Mouse (Mus musculus) neural tube, embryonic 14.5 days (tissue): Measurements from ENCODE around the gene Ephx1. TPM values are rescaled to one million over a fixed set of nuclear protein-coding genes. Genes with fewer than 3 reads are reported as not detected.
A peak's percentile ranks its signal among the peaks of the same experiment; 100 is the strongest.
"Not testable (repeated sequence)": the region's sequence is repeated elsewhere in the genome, so short reads cannot be mapped to it uniquely, and the experiment has no call there.

Experiments used
- ATAC-seq: fragments of 200-750 bp; cut with Nextera tagmentation; 2 replicates; pipeline ENCODE4 v1.8.0; 2017; ENCODE audit warnings: low read depth, mild to moderate bottlenecking, moderate TSS enrichment, moderate library complexity
- H3K27ac ChIP-seq: fragments of 300-500 bp; sonication (generic); 2 replicates; pipeline ENCODE4 v1.5.1; 2014; ENCODE audit warnings: low read depth, mild to moderate bottlenecking, control low read depth, low read length, moderate library complexity, mixed read lengths
- H3K27me3 ChIP-seq: fragments of 300-500 bp; sonication (generic); 2 replicates; pipeline ENCODE4 v1.6.1; 2014; ENCODE audit warnings: low read length; ENCODE audit not compliant: control insufficient read depth, insufficient read depth
- H3K36me3 ChIP-seq: fragments of 300-500 bp; sonication (generic); 2 replicates; pipeline ENCODE4 v1.6.1; 2014; ENCODE audit warnings: low read length, mixed read lengths; ENCODE audit not compliant: control insufficient read depth, insufficient read depth
- H3K4me1 ChIP-seq: fragments of 300-500 bp; sonication (generic); 2 replicates; pipeline ENCODE4 v1.6.1; 2014; ENCODE audit warnings: low read length; ENCODE audit not compliant: control insufficient read depth, insufficient read depth
- H3K4me2 ChIP-seq: fragments of 300-500 bp; sonication (generic); 2 replicates; pipeline ENCODE4 v1.6.1; 2014; ENCODE audit warnings: mild to moderate bottlenecking, low read depth, low read length, control low read depth
- H3K4me3 ChIP-seq: fragments of 300-500 bp; sonication (generic); 2 replicates; pipeline ENCODE4 v1.5.1; 2014; ENCODE audit warnings: low read depth, low read length, control low read depth, mixed read lengths
- H3K9ac ChIP-seq: fragments of 300-500 bp; sonication (generic); replicated peaks from 2 replicates; pipeline ENCODE4 v1.6.1; 2014; ENCODE audit warnings: low read depth, mild to moderate bottlenecking, control low read depth, low read length, mixed read lengths
- H3K9me3 ChIP-seq: fragments of 300-500 bp; sonication (generic); 2 replicates; pipeline ENCODE4 v1.6.1; 2016; ENCODE audit warnings: low read length; ENCODE audit not compliant: control insufficient read depth
- WGBS: fragments of 180-500 bp; shearing (Covaris S2); extraction: QIAGEN DNeasy Blood & Tissue Kit; methylation state at CpG from one replicate; pipeline ENCODE4 v1.1.7; 2014; 5-methylcytosine and 5-hydroxymethylcytosine counted together
- polyA plus RNA-seq: library from polyadenylated mRNA; unstranded; fragments of >200 nt; fragmentation: Nextera tagmentation; extraction: Ambion mirVana; gene quantifications from 2 replicates; pipeline ENCODE4 v1.2.1, GENCODE M21; 2014

Gene Ephx1
- polyA plus RNA-seq, 1 experiment from 2014 or later, result 5.3 TPM

DNA sequence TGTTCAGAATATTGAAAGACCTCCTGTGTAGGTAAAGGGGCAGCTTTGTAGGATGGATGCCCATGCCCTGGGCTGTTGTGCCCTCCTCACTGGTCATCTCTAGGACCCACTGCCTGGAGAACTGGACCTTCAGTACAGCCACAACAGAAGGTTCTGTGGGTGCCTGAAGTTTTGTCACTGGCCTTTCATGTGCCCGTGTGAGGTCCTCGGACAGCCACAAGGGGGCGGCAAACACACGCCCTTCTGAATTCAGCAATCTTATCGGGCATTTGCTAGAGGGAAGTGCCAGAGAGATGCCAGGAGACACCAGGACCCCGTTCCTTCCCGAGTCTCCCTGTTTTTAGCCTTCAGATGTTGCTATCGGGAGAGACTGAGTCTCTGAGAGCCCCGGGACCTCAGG, 32.9 kb downstream of the Ephx1 start:
- Histone ChIP-seq H3K36me3 (no peaks in the 10 kb centered on the region), H3K9ac (no peak overlapping the region), H3K4me2 (no peak overlapping the region), H3K27ac (no peak overlapping the region), H3K4me3 (no peak overlapping the region), H3K27me3 (no peaks in the 10 kb centered on the region), H3K4me1 (no peaks in the 10 kb centered on the region), H3K9me3 (no peaks in the 10 kb centered on the region)
- no peak for ATAC-seq
- 4% methylated on average over 9 of the region's 9 CpGs for WGBS

DNA sequence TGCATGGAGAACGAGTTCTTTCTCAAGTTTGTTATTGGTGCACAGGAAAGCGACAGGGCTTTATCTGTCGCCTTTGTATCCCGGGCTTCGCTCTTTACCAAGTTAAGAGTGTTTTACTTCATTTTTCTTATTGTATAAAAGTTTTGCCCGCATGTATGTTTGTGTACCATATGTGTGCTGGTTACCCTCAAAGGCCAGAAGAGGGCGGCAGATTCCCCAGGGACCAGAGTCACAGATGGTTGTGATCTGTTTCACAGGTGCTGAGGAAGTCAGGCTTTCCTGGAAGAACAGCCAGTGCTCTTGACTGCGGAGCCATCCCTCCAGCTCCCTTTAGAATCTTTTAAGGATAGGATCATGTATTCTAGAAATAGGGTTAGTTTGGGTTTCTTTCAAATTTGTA, 34.0 kb downstream of the Ephx1 start:
- H3K36me3 ChIP-seq, result no peaks in the 10 kb centered on the region
- H3K4me1 ChIP-seq, result no peaks in the 10 kb centered on the region
- H3K9ac ChIP-seq, result no peak overlapping the region
- WGBS, result 90% methylated on average over 8 of the region's 8 CpGs
- H3K4me2 ChIP-seq, result no peak overlapping the region
- no peak overlapping the region for H3K27ac ChIP-seq
- H3K4me3 ChIP-seq, result no peak overlapping the region
- ATAC-seq, result no peak
- no peaks in the 10 kb centered on the region for H3K27me3 ChIP-seq
- no peaks in the 10 kb centered on the region for H3K9me3 ChIP-seq

DNA sequence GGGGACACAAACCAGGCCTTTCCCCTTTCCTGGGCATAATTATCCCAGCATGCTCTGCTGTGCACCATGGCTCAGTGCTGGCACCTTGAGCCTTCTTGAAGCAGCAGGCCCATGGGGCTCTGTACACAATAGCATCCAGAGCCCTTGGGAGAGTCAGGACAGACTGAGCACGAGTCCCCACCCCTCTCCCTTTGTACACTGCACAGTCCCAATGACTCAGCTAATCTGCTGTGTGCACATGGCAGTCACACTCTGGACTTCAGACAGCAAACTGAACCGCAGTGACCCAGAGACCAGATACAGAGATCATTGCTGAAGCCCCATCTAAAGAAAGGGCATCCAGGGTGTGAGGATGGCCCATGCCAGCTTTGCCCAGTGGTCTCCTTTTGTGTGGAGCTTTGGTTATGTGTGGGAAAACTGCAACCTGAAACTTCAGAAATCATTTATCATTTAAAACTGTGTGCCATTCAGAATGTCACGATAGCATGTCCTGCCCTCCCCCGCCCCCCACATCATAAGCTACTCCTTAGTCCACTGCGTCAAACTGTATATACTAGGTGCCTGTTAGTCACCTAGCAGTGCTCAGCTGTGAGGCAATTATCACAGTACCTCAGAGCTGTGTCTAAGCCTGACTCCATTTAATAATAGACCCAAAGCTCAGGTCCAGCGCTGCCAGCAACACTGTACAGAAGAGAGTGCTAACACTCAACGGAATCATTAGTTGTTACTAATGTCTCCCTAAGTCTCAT, 39.2 kb downstream of the Ephx1 start:
- not testable (repeated sequence) for H3K9ac ChIP-seq, H3K9me3 ChIP-seq, ATAC-seq, H3K4me3 ChIP-seq, H3K4me2 ChIP-seq, H3K4me1 ChIP-seq, H3K36me3 ChIP-seq, H3K27me3 ChIP-seq, H3K27ac ChIP-seq
- WGBS, result 82% methylated on average over 7 of the region's 7 CpGs

DNA sequence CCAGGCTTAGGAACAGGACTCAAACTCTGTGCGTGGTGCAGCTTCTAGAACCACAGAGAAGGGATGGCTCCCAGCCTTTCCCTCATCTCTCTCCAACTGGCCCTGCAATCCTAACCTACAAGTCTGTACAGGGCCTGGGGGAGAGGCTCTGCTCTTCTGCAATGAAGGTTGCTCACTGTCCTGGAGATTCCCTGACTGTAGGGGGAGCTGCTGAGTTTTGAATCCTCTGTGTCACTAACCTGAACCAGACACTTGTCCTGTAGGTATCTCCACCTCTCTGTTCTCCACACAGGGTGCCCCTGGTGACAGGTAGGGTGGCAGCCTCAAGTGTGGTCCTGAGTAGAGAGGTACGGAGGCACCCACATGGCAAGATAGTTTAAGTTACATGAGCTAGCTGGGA, 40.2 kb downstream of the Ephx1 start:
- no peak for ATAC-seq
- no peaks in the 10 kb centered on the region for H3K36me3 ChIP-seq
- H3K9me3 ChIP-seq, result no peaks in the 10 kb centered on the region
- H3K4me2 ChIP-seq, result no peak overlapping the region
- H3K27ac ChIP-seq, result no peak overlapping the region
- H3K9ac ChIP-seq, result no peak overlapping the region
- 72% methylated on average over 2 of the region's 2 CpGs for WGBS
- H3K27me3 ChIP-seq, result no peaks in the 10 kb centered on the region
- H3K4me1 ChIP-seq, result no peaks in the 10 kb centered on the region
- H3K4me3 ChIP-seq, result no peak overlapping the region

DNA sequence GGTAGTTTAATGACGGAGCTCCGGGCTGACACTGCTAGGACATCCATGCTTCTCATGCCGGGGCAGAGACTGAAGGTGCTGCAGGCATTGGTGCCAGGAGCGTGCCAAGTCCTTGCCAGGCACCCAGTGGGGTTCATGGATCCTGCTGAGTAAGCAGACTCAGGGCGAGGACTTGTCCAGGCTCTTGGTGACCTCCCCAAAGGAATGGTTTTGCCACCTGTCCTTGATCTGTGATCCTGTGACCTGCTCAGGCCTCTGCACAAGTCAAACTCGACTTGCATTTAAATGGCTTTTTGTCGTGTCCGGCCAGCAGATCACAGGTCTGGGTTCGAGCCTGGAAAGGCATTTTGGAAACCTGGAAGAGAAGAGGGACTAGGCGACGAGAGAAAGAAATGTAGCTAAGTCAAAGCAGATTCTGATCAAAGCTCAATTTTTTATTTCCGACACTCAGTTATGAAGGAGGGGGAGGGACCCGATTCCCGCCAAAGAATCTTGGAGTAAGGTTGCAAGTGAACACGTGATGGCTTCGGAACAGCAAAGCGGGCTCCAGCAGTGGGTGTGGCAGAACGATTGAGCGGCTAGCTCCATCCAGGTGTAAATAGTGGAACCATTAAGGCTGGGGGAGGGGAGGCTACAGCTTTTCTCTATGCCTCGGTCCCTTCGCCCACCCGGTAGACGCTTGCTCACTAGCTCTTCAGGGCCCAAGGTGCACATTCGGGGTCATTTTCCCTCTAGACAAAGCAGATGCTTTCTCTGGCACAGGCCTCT, 41.0 kb downstream of the Ephx1 start:
- Histone ChIP-seq H3K27me3 (no peaks in the 10 kb centered on the region), H3K9ac (no peak overlapping the region), H3K9me3 (no peaks in the 10 kb centered on the region), H3K4me1 (no peaks in the 10 kb centered on the region), H3K4me2 (no peak overlapping the region), H3K4me3 (no peak overlapping the region), H3K27ac (no peak overlapping the region), H3K36me3 (no peaks in the 10 kb centered on the region)
- 82% methylated on average over 24 of the region's 24 CpGs for WGBS
- ATAC-seq, result no peak

DNA sequence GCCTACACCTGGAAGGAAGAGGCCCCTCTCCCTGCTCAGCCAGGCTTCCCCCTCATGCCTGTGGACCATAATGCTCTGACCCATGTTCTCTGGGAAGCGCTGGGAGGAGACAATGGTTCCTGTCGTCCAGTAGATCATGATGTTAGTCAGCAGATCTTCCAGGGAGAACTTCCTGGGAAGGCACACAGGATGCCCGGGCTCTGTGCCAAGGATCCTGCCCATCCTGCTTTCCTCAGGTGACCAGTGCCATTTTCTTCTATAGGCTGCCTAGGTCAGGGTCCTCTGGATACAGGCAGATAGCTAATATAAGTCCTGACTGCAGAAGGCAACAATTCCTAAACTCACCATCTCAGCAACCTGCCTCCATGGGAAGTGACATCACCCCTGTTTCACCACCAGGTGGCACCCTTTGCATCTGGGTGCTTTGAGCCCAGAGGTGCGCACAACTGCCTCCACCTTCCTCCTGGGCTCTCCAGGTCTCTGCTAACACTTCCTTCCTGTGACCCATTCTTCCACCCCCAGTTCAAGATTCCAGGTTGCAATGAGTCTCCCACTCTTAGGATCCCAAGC, 44.5 kb downstream of the Ephx1 start:
- no peaks in the 10 kb centered on the region for H3K9me3 ChIP-seq
- ATAC-seq, result no peak
- WGBS, result 64% methylated on average over 4 of the region's 4 CpGs

DNA sequence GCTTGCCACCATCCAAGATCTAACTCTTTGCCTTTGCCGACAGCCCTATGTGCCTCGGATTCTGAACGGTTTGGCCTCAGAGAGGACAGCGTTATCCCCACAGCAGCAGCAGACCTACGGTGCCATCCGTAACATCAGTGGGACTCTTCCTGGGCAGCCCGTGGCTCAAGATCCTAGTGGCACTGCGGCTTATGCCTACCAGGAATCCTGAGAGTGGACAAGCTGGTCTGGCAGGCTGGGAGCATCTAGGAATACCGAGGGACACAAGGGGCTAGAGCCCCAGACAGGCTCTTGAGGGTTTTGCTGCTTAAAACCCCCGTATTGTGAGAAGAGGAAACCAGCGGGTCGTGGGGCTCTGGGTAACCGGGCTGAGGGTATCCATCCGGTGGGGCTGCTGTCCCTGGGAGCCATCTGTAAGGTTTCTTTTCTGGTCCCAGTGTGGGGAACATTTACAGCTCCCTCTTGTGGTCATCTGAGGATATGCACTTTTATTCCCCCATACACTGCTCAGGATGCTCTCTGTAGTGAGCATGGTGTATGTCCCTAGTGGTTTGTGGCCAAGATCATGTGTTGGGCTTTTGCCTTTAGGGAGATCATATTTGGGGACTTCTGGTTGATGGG, 46.5 kb downstream of the Ephx1 start:
- H3K9ac ChIP-seq, result no peak overlapping the region
- H3K4me3 ChIP-seq, result no peak overlapping the region
- H3K9me3 ChIP-seq, result no peaks in the 10 kb centered on the region
- H3K4me2 ChIP-seq, result no peak overlapping the region
- WGBS, result 63% methylated on average over 14 of the region's 14 CpGs
- no peaks in the 10 kb centered on the region for H3K27me3 ChIP-seq
- peak; percentile 72; the same call in 1 of the 2 replicates for ATAC-seq
- H3K27ac ChIP-seq, result no peak overlapping the region
- no peaks in the 10 kb centered on the region for H3K4me1 ChIP-seq
- H3K36me3 ChIP-seq, result no peaks in the 10 kb centered on the region

More for the DNA sequence above, 44.5 kb downstream of the Ephx1 start:
- no peak overlapping the region for H3K9ac ChIP-seq
- no peak overlapping the region for H3K4me2 ChIP-seq
- no peak overlapping the region for H3K4me3 ChIP-seq
- H3K4me1 ChIP-seq, result no peaks in the 10 kb centered on the region
- H3K27ac ChIP-seq, result no peak overlapping the region
- no peaks in the 10 kb centered on the region for H3K27me3 ChIP-seq
- no peaks in the 10 kb centered on the region for H3K36me3 ChIP-seq

DNA sequence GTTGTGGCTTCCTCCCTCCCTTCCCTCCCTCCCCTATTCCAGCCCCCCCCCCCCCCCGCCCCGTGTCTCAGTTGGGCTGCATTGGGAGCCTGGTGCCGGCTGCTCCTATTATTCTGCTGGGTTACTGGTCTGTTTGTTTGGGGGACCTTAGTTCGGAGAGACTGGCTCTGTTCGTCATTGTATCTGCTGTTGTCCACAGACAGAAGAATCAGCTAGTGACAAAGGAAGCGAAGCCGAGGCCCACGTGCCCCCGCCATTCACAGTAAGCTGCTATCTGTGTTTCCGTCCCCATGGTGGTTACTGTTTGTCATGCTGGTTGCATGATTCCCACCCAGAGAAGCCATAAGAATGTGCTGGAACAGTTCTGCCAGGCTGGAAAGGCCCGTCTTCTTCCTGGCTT, 47.8 kb downstream of the Ephx1 start:
- H3K4me2 ChIP-seq, result no peak overlapping the region
- WGBS, result 76% methylated on average over 10 of the region's 11 CpGs
- no peak for ATAC-seq
- H3K4me1 ChIP-seq, result no peaks in the 10 kb centered on the region
- no peaks in the 10 kb centered on the region for H3K9me3 ChIP-seq
- H3K27ac ChIP-seq, result no peak overlapping the region
- H3K27me3 ChIP-seq, result no peaks in the 10 kb centered on the region
- H3K4me3 ChIP-seq, result no peak overlapping the region
- H3K36me3 ChIP-seq, result no peaks in the 10 kb centered on the region
- no peak overlapping the region for H3K9ac ChIP-seq

DNA sequence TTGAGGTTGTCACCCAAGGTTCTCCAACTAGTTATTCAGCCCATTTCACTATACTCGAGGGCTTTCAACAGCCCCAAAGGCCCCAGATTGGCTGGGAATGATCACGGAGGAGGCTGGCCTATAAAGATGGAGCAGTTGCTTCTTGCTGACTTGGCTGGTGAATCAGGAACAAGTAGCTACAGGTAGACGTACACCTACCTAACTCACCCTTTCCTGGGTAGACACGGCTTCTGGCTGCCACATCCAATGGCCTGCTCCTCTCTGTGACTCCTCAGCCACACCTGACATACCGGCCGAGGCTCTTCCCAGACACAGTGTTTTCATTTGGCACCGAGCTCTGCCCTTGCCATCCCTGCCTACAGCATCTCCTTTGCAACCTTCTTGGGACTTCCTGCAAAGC, 53.4 kb downstream of the Ephx1 start:
- no peak overlapping the region for H3K4me2 ChIP-seq
- 86% methylated on average over 7 of the region's 7 CpGs for WGBS

More for the DNA sequence above, 53.4 kb downstream of the Ephx1 start:
- ATAC-seq, result no peak
- H3K4me3 ChIP-seq, result no peak overlapping the region
- H3K27ac ChIP-seq, result no peak overlapping the region
- no peaks in the 10 kb centered on the region for H3K4me1 ChIP-seq
- H3K9me3 ChIP-seq, result no peaks in the 10 kb centered on the region
- no peak overlapping the region for H3K9ac ChIP-seq
- H3K27me3 ChIP-seq, result no peaks in the 10 kb centered on the region
- no peaks in the 10 kb centered on the region for H3K36me3 ChIP-seq
